Mouse (Mus musculus) embryonic fibroblast, embryonic 13.5 days (primary cell): Measurements from ENCODE around the gene Eid1.

Source experiments
- CTCF ChIP-seq: IDR thresholded peaks from 2 replicates; pipeline ENCODE4 v1.5.1; 2011; ENCODE audit warnings: mild to moderate bottlenecking, control low read depth, low read length, moderate library complexity, borderline replicate concordance; ENCODE audit not compliant: insufficient read depth
- POLR2A ChIP-seq: IDR thresholded peaks from 2 replicates; pipeline ENCODE4 v1.6.1; 2011; ENCODE audit warnings: low read depth, mild to moderate bottlenecking, control low read depth, low read length, moderate library complexity

DNA sequence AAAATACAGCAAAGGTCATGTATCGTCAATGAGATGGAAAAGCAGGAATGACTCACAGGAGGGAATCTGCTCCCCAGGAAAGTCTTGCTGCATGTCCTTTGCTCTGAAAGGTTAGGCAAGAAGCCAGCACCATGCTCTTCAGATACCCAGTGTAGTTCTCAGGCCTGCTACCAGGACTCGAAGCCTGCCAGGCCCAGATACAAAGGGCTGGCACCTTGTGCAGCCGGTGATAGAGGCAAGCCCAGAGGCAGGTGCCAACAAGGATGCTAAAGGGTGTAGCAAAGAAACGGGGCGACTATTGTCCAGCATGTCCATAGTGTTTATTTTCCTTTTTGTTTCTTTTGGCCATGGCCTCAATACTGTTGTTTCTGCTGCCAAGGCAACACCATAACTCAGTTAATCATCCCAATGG is 33.6 kb downstream of the Eid1 start:
- TF ChIP-seq CTCF (no peak), POLR2A (no peak)
